Mouse (Mus musculus): ENCODE data around the gene Arsg. TPM values are rescaled to one million over a fixed set of nuclear protein-coding genes. Genes with fewer than 3 reads are reported as not detected.

Gene Arsg
- polyA plus RNA-seq, 1 experiment from 2014 or later = 2.7 TPM

DNA sequence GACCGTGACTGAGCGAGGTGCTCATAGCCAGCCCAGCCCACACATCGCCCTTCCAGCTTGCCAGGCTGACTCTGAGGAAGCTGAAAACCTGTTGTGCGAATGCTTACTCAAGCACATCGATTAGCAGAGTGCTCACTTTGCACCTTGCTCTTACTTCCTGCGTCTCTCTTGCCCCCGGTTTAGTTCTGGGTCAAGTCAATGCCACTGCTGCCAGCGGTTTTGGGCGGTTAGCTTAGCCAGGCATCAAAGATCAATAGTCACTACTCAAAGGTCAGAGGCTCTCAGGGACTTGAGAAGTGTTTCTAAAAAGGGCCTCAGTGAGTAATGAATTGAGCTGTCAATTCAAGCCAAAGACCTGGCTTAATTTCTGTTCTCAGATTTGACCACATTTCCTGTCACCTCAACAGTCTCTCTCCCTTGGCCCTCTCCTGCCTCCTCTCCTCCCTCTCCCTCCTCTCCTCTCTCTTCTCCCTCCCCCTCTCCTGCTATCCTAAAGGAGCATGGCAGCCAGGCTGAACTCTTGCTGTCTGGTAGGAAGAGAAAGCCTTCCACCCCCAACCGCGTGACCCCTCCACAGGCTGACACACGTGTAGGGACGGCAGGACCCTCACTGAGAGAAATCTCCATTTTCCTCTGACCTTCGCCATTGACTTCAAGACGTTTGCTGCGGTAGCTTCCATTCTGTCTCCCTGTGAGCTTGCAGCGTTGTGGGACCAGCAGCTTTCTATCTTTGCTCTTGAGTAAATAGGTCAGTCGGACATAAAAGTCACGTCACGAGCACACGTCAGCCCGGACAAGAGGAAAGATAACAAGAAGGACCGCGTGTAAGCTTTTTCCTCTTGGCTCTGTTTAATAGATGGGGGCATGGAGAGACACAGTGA, 22.0 kb downstream of the Arsg start:
- no peak overlapping the region for H3K9ac ChIP-seq (ENCODE audit: low read length)
- peaks cover 3% of the 10 kb centered on the region; the same call in 1 of the 2 replicates for H3K4me1 ChIP-seq (replicated peaks; ENCODE audit: control insufficient read depth, insufficient read depth, low read length)
- no peaks in the 10 kb centered on the region for H3K36me3 ChIP-seq (ENCODE audit: control insufficient read depth, insufficient read depth, low read length)
- H3K4me3 ChIP-seq (ENCODE audit: low read depth, low read length) = no peak overlapping the region
- H3K9me3 ChIP-seq (ENCODE audit: control insufficient read depth, low read length) = no peaks in the 10 kb centered on the region
- 79% methylated on average over 24 of the region's 24 CpGs for WGBS
- H3K27me3 ChIP-seq (ENCODE audit: control insufficient read depth, insufficient read depth, low read length) = no peaks in the 10 kb centered on the region
- no peak for DNase-seq (ENCODE audit: low spot score)
- H3K27ac ChIP-seq (ENCODE audit: low read depth, low read length) = no peak overlapping the region
- no peak for ATAC-seq (replicated peaks; ENCODE audit: low FRiP score)
- H3K4me2 ChIP-seq (ENCODE audit: low read depth, low read length, severe bottlenecking) = no peak overlapping the region

GRCm38 (mm10) chr11:109495771-109496474, 22.7 kb downstream of the Arsg start:
- H3K4me3 ChIP-seq (ENCODE audit: low read depth, low read length) = no peak overlapping the region
- ATAC-seq (replicated peaks; ENCODE audit: low FRiP score) (no peak), DNase-seq (ENCODE audit: low spot score) (no peak)
- H3K27ac ChIP-seq (ENCODE audit: low read depth, low read length) = no peak overlapping the region
- 68% methylated on average over 14 of the region's 14 CpGs for WGBS
- H3K4me1 ChIP-seq (replicated peaks; ENCODE audit: control insufficient read depth, insufficient read depth, low read length) = peaks cover 3% of the 10 kb centered on the region; the same call in 1 of the 2 replicates
- H3K4me2 ChIP-seq (ENCODE audit: low read depth, low read length, severe bottlenecking) = no peak overlapping the region
- no peak overlapping the region for H3K9ac ChIP-seq (ENCODE audit: low read length)
- no peaks in the 10 kb centered on the region for H3K27me3 ChIP-seq (ENCODE audit: control insufficient read depth, insufficient read depth, low read length)
- no peaks in the 10 kb centered on the region for H3K9me3 ChIP-seq (ENCODE audit: control insufficient read depth, low read length)
- H3K36me3 ChIP-seq (ENCODE audit: control insufficient read depth, insufficient read depth, low read length) = no peaks in the 10 kb centered on the region

DNA sequence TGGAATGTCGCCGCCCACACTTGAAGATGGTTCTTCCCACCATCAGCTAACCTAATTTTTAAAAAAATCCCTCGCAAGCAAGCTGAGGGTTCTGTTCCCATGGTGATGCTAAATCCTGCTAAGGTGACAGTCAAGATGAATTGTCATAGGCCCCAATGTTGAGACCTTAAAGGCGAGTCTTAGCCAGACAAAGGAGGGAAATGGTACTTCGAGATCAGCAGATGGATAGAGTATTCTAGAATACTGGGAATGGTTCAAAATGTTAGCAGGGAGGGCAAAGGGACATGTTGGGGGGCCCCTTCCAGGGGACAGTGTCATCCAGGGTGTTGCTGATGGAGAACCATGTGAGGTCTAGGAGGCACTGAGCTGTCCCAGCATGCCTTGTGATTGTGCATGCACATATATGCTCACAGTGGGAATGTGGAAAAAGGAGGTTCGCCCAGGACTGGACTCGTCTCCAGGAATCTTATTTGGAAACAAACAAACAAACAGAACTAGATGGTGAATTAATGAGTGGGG, 23.4 kb downstream of the Arsg start:
- H3K9me3 ChIP-seq (ENCODE audit: control insufficient read depth, low read length) = no peaks in the 10 kb centered on the region
- 85% methylated on average over 7 of the region's 7 CpGs for WGBS
- no peaks in the 10 kb centered on the region for H3K27me3 ChIP-seq (ENCODE audit: control insufficient read depth, insufficient read depth, low read length)
- H3K36me3 ChIP-seq (ENCODE audit: control insufficient read depth, insufficient read depth, low read length) = no peaks in the 10 kb centered on the region
- no peak for DNase-seq (ENCODE audit: low spot score)
- H3K4me2 ChIP-seq (ENCODE audit: low read depth, low read length, severe bottlenecking) = no peak overlapping the region
- no peak overlapping the region for H3K4me3 ChIP-seq (ENCODE audit: low read depth, low read length)
- no peak overlapping the region for H3K27ac ChIP-seq (ENCODE audit: low read depth, low read length)
- H3K4me1 ChIP-seq (replicated peaks; ENCODE audit: control insufficient read depth, insufficient read depth, low read length) = peaks cover 3% of the 10 kb centered on the region; the same call in 1 of the 2 replicates
- H3K9ac ChIP-seq (ENCODE audit: low read length) = no peak overlapping the region
- ATAC-seq (replicated peaks; ENCODE audit: low FRiP score) = peak; percentile 22; the same call in 1 of the 2 replicates

DNA sequence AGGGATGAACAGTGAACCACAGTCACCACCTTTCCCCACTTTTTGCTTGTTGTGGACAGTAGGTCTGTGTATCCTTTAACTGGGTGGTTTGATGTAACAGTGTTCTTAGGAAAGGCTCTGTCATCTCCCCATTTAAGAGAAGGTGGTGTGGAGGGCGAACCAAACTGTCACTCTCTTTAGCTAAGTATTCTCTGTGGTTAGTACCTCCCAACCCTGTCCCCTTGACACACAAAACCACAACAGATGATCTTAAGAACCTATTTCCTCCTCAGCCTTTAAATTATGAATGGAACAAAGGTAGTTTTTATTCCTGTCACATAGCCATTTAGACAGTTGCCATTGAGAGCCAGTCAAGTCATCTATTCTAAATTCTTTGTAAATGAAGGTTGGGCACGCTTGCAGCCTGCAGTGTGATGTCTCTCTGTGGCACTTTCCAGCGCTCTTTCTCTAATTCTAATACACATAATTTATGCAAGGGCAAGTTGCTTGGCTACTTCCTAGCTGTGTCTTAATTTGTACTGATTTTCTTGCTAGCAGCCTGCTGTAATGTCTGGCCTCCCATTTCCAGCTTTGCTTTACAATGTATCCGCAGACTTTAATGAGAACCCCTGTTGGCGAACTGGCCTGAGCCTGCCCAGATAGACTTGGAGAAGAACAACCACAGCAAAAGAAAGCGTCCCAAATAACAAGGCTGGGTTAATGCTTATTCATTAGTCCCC, 24.0 kb downstream of the Arsg start:
- DNase-seq (ENCODE audit: low spot score) (no peak), ATAC-seq (replicated peaks; ENCODE audit: low FRiP score) (peak; percentile 47)
- no peaks in the 10 kb centered on the region for H3K9me3 ChIP-seq (ENCODE audit: control insufficient read depth, low read length)
- no peaks in the 10 kb centered on the region for H3K36me3 ChIP-seq (ENCODE audit: control insufficient read depth, insufficient read depth, low read length)
- no peak overlapping the region; the same call in 1 of the 2 replicates for H3K27ac ChIP-seq (ENCODE audit: low read depth, low read length)
- no peak overlapping the region for H3K4me2 ChIP-seq (ENCODE audit: low read depth, low read length, severe bottlenecking)
- WGBS = 58% methylated on average over 6 of the region's 6 CpGs
- no peaks in the 10 kb centered on the region for H3K27me3 ChIP-seq (ENCODE audit: control insufficient read depth, insufficient read depth, low read length)
- H3K9ac ChIP-seq (ENCODE audit: low read length) = no peak overlapping the region
- H3K4me3 ChIP-seq (ENCODE audit: low read depth, low read length) = no peak overlapping the region
- H3K4me1 ChIP-seq (replicated peaks; ENCODE audit: control insufficient read depth, insufficient read depth, low read length) = peaks cover 3% of the 10 kb centered on the region; the same call in 1 of the 2 replicates

DNA sequence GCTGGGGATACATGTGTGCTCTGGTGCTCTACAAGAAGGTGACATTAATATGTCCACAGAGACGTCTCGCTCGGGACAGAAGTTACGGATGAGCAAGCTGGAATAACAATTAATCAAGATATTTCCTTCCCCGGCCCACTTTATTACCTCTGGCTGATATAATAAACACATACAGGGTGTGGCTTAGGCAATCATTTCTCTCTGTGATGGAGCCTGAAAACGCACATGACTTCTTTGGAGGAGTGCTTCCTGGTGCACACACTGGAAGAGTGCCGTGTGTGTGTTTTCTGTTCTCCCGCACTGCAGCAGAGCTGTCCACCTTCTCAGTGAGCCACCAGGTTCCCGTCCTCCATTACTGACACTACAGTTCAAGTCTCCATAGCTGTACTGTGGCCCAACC, 24.8 kb downstream of the Arsg start:
- Histone ChIP-seq H3K27ac (ENCODE audit: low read depth, low read length) (no peak overlapping the region), H3K9ac (ENCODE audit: low read length) (no peak overlapping the region), H3K4me1 (replicated peaks; ENCODE audit: control insufficient read depth, insufficient read depth, low read length) (peaks cover 3% of the 10 kb centered on the region; the same call in 1 of the 2 replicates), H3K9me3 (ENCODE audit: control insufficient read depth, low read length) (no peaks in the 10 kb centered on the region), H3K36me3 (ENCODE audit: control insufficient read depth, insufficient read depth, low read length) (no peaks in the 10 kb centered on the region), H3K27me3 (ENCODE audit: control insufficient read depth, insufficient read depth, low read length) (no peaks in the 10 kb centered on the region), H3K4me2 (ENCODE audit: low read depth, low read length, severe bottlenecking) (no peak overlapping the region), H3K4me3 (ENCODE audit: low read depth, low read length) (no peak overlapping the region)
- ATAC-seq (replicated peaks; ENCODE audit: low FRiP score) = no peak
- DNase-seq (ENCODE audit: low spot score) = no peak
- 95% methylated on average over 9 of the region's 9 CpGs for WGBS

DNA sequence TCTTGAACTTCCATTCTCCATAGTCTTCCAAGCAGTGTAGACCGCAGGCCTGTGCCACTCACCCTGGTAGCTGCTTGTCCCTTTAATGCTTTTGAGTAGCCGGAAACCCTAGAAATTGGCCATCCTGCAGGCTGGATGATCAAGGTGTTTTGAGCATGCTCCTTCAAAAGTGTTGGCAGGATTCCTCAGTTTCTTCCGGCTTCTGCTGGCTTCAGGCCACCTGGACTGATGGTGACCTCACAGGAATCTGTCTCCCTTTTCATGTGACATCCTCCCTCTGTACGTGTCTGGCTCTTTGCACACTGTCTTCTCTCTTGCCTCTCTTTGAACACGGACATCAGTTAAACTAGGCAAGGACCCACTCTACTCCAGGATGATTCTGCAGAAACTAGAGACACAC, 27.0 kb downstream of the Arsg start:
- no peak for DNase-seq (ENCODE audit: low spot score)
- H3K9ac ChIP-seq (ENCODE audit: low read length) = no peak overlapping the region
- WGBS = 94% methylated on average over 5 of the region's 5 CpGs
- no peaks in the 10 kb centered on the region for H3K9me3 ChIP-seq (ENCODE audit: control insufficient read depth, low read length)
- no peaks in the 10 kb centered on the region for H3K36me3 ChIP-seq (ENCODE audit: control insufficient read depth, insufficient read depth, low read length)
- no peaks in the 10 kb centered on the region for H3K27me3 ChIP-seq (ENCODE audit: control insufficient read depth, insufficient read depth, low read length)
- no peak for ATAC-seq (replicated peaks; ENCODE audit: low FRiP score)
- no peak overlapping the region for H3K27ac ChIP-seq (ENCODE audit: low read depth, low read length)
- H3K4me2 ChIP-seq (ENCODE audit: low read depth, low read length, severe bottlenecking) = no peak overlapping the region
- peaks cover 3% of the 10 kb centered on the region; the same call in 1 of the 2 replicates for H3K4me1 ChIP-seq (replicated peaks; ENCODE audit: control insufficient read depth, insufficient read depth, low read length)
- H3K4me3 ChIP-seq (ENCODE audit: low read depth, low read length) = no peak overlapping the region

GRCm38 (mm10) chr11:109504977-109505376, 31.8 kb downstream of the Arsg start:
- no peaks in the 10 kb centered on the region for H3K36me3 ChIP-seq (ENCODE audit: control insufficient read depth, insufficient read depth, low read length)
- H3K4me3 ChIP-seq (ENCODE audit: low read depth, low read length) = no peak overlapping the region
- H3K4me2 ChIP-seq (ENCODE audit: low read depth, low read length, severe bottlenecking) = no peak overlapping the region
- H3K27me3 ChIP-seq (ENCODE audit: control insufficient read depth, insufficient read depth, low read length) = no peaks in the 10 kb centered on the region
- no peaks in the 10 kb centered on the region for H3K4me1 ChIP-seq (replicated peaks; ENCODE audit: control insufficient read depth, insufficient read depth, low read length)
- H3K9ac ChIP-seq (ENCODE audit: low read length) = no peak overlapping the region
- 83% methylated on average over 9 of the region's 9 CpGs for WGBS
- DNase-seq (ENCODE audit: low spot score) = no peak
- no peak overlapping the region for H3K27ac ChIP-seq (ENCODE audit: low read depth, low read length)
- no peak for ATAC-seq (replicated peaks; ENCODE audit: low FRiP score)
- no peaks in the 10 kb centered on the region for H3K9me3 ChIP-seq (ENCODE audit: control insufficient read depth, low read length)

- no peak overlapping the region for H3K4me2 ChIP-seq (ENCODE audit: low read depth, low read length, severe bottlenecking)
- no peak for ATAC-seq (replicated peaks; ENCODE audit: low FRiP score)
- no peak for DNase-seq (ENCODE audit: low spot score)
- no peaks in the 10 kb centered on the region for H3K9me3 ChIP-seq (ENCODE audit: control insufficient read depth, low read length)
- no peaks in the 10 kb centered on the region for H3K36me3 ChIP-seq (ENCODE audit: control insufficient read depth, insufficient read depth, low read length)
- H3K27me3 ChIP-seq (ENCODE audit: control insufficient read depth, insufficient read depth, low read length) = no peaks in the 10 kb centered on the region
- H3K9ac ChIP-seq (ENCODE audit: low read length) = no peak overlapping the region
- no peaks in the 10 kb centered on the region for H3K4me1 ChIP-seq (replicated peaks; ENCODE audit: control insufficient read depth, insufficient read depth, low read length)
- no peak overlapping the region for H3K27ac ChIP-seq (ENCODE audit: low read depth, low read length)
- no peak overlapping the region for H3K4me3 ChIP-seq (ENCODE audit: low read depth, low read length)
- WGBS = 86% methylated on average over 4 of the region's 4 CpGs
Observed at GRCm38 (mm10) chr11:109505823-109506222, 32.6 kb downstream of the Arsg start.
